Mouse (Mus musculus) colon, adult 2 months (tissue): ENCODE data around the gene Cldn34d. TPM values are rescaled to one million over a fixed set of nuclear protein-coding genes. Genes with fewer than 3 reads are reported as not detected.

Experiments used
- polyA plus RNA-seq: library from polyadenylated mRNA; depleted of rRNA; stranded (reverse); fragments of >200 nt; gene quantifications from 2 replicates; pipeline ENCODE4 v1.2.3, GENCODE M21; 2012; rRNA removed

Cldn34d gene
- polyA plus RNA-seq, result not detected in 2 replicates

DNA sequence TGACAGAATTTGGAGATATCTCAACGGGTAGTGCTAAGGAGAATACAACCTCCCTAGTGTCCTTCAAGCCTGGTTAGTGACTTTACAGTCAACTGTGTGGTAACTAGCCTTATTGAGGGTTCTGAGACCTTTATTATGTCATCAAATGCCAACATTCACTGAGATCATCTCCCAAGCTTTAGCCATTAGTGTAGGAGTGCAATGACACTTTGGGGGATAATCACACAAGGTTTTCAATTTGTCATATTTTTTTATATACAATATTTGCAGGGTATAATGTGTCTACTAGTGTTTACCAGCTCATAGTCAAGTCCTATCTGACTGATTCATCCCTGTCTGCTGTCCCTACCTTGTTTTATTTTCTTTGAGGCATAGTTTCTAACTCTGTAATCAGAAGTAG lies at the start of gene Cldn34d:
TSS of gene Cldn34d (minus strand) at position 101 of the 400 bp plus-strand sequence.

Other genes starting within 250 kb of the Cldn34d start
- gene Cldn34b4, start 209.6 kb downstream of the Cldn34d start, polyA plus RNA-seq, result not detected in 2 replicates